In the genomic region with DNA sequence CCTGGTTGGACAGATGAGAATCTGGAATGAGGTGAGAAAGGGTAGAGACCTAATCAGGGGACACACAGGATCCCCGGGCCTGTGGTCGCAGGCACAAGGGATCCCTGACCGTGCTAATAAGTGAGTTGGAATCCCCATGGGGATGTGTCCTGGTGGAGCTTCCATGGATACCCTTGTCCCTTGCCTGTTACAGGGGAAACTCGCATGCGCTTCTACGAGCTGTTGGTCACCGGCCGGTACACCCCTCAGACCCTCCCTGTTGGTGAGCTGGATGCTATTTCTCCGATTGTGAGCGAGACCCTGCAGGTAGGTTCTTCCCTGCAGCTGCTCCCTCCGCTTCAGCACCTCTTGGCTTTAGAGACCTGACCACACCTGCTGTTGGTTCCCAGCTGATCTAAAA, we compare ENCODE assay signal across 23 mouse cellular contexts. TPM values are rescaled to one million over a fixed set of nuclear protein-coding genes. Genes with fewer than 3 reads are reported as not detected.
DNase-seq lines count a peak whose midpoint lies in the region; ATAC-seq and TF ChIP-seq lines count a peak whose summit lies in the region.
"Had no signal": no experiment of that assay in that cellular context is flagged by ENCODE, and none has a peak within 500 bp of the region (broad histone marks: within the 10 kb centered on the region; RNA-seq: fewer than 3 reads in every experiment).

No protein-coding gene starts in this region.

- intact Hi-C loops in heart, postnatal 14 days (cut with DNase I): no loop called here
- intact Hi-C loops in left cerebral cortex, postnatal 36 days (cut with DNase I): loop anchor here (10.0 kb wide), 1 partner anchor 372 kb away; the partner anchor contains the start of gene Camkk2

- no peak for TF ChIP-seq EP300 in liver, postnatal 0 days (IDR thresholded peaks at IDR 0.05; ENCODE audit: low read depth)

- no peaks in the 10 kb centered on the region for H3K9me3 ChIP-seq in heart, embryonic 11.5 days (replicated peaks; ENCODE audit: control insufficient read depth, low read length)
- no peaks in the 10 kb centered on the region for H3K9me3 ChIP-seq in liver, postnatal 0 days (ENCODE audit: low read length)
- no peaks in the 10 kb centered on the region for H3K9me3 ChIP-seq in liver, embryonic 11.5 days (ENCODE audit: control insufficient read depth, low read length)
- H3K9me3 ChIP-seq: embryonic facial prominence, embryonic 12.5 days; heart, embryonic 15.5 days; intestine, embryonic 15.5 days had no signal

- H3K4me1 ChIP-seq in heart, embryonic 11.5 days (ENCODE audit: control insufficient read depth, insufficient read depth, low read length): peaks cover 56% of the 10 kb centered on the region
- H3K4me1 ChIP-seq in liver, postnatal 0 days (ENCODE audit: insufficient read depth): peaks cover 56% of the 10 kb centered on the region
- peaks cover 59% of the 10 kb centered on the region for H3K4me1 ChIP-seq in liver, embryonic 11.5 days (replicated peaks; ENCODE audit: control insufficient read depth, insufficient read depth, low read length)

- no peak overlapping the region for H3K4me3 ChIP-seq in heart, embryonic 11.5 days (ENCODE audit: low read depth, low read length)
- no peak overlapping the region for H3K4me3 ChIP-seq in liver, postnatal 0 days (ENCODE audit: low read depth, low read length)
- H3K4me3 ChIP-seq in liver, embryonic 11.5 days (ENCODE audit: low read depth, low read length): no peak overlapping the region
- H3K4me3 ChIP-seq: embryonic facial prominence, embryonic 12.5 days; gastrocnemius, adult 2 months; heart, embryonic 15.5 days; intestine, embryonic 15.5 days; myocyte had no signal

- no peaks in the 10 kb centered on the region for H3K27me3 ChIP-seq in heart, embryonic 11.5 days (ENCODE audit: control insufficient read depth, insufficient read depth, low read length)
- H3K27me3 ChIP-seq in liver, postnatal 0 days (ENCODE audit: insufficient read depth, low read length): no peaks in the 10 kb centered on the region
- H3K27me3 ChIP-seq in liver, embryonic 11.5 days (replicated peaks; ENCODE audit: control insufficient read depth, insufficient read depth, low read length): no peaks in the 10 kb centered on the region
- H3K27me3 ChIP-seq: embryonic facial prominence, embryonic 12.5 days; heart, embryonic 15.5 days; intestine, embryonic 15.5 days had no signal

- peaks cover 28% of the 10 kb centered on the region for H3K36me3 ChIP-seq in heart, embryonic 11.5 days (ENCODE audit: control insufficient read depth, insufficient read depth, low read length)
- peaks cover 51% of the 10 kb centered on the region for H3K36me3 ChIP-seq in liver, postnatal 0 days (replicated peaks; ENCODE audit: insufficient read depth, low read length)
- peaks cover 25% of the 10 kb centered on the region for H3K36me3 ChIP-seq in liver, embryonic 11.5 days (ENCODE audit: control insufficient read depth, insufficient read depth, low read length)

- WGBS in heart, embryonic 11.5 days (ENCODE audit: insufficient replicate concordance): 86% methylated on average over 11 of the region's 11 CpGs
- 93% methylated on average over 11 of the region's 11 CpGs for WGBS in liver, postnatal 0 days (ENCODE audit: insufficient replicate concordance)
- WGBS in liver, embryonic 11.5 days: 93% methylated on average over 11 of the region's 11 CpGs

- DNase-seq in heart, postnatal 14 days: no peak
- DNase-seq in liver, postnatal 0 days: no peak
- no peak for DNase-seq in liver, embryonic 11.5 days (ENCODE audit: low spot score)
- DNase-seq in urinary bladder, adult 2 months (ENCODE audit: low spot score): peak; percentile 18
- no peak for DNase-seq in urinary bladder, postnatal 36 days (ENCODE audit: low spot score in 2 of 2)
- DNase-seq in left cerebral cortex, postnatal 36 days (ENCODE audit: low spot score in 2 of 2): no peak
- DNase-seq: cerebellum, adult 2 months; gastrocnemius, adult 2 months; kidney, adult 9 months; kidney, postnatal 36 days; lung, postnatal 10 days; retina, postnatal 1 day had no signal

- H3K4me2 ChIP-seq in heart, embryonic 11.5 days: peak overlapping the region; percentile 14; the same call in 1 of the 2 replicates
- peak overlapping the region; percentile 88 for H3K4me2 ChIP-seq in liver, postnatal 0 days (ENCODE audit: low read depth, low read length)
- no peak overlapping the region; the same call in 1 of the 2 replicates for H3K4me2 ChIP-seq in liver, embryonic 11.5 days
- H3K4me2 ChIP-seq: heart, embryonic 15.5 days had no signal

- H3K27ac ChIP-seq in heart, embryonic 11.5 days (ENCODE audit: low read depth, low read length): no peak overlapping the region
- H3K27ac ChIP-seq in liver, postnatal 0 days (ENCODE audit: low read depth): 0 out of 2 replicates have a peak overlapping the region, but pooled peaks have one; percentile 69
- no peak overlapping the region for H3K27ac ChIP-seq in liver, embryonic 11.5 days (ENCODE audit: low read depth, low read length)
- H3K27ac ChIP-seq: embryonic facial prominence, embryonic 12.5 days; gastrocnemius, adult 2 months; heart, embryonic 15.5 days; intestine, embryonic 15.5 days; stomach, postnatal 0 days had no signal

- no peak for ATAC-seq in heart, embryonic 11.5 days (replicated peaks; ENCODE audit: insufficient number of reproducible peaks, low FRiP score, low TSS enrichment)
- no peak for ATAC-seq in liver, postnatal 0 days
- ATAC-seq in liver, embryonic 11.5 days (replicated peaks; ENCODE audit: low FRiP score): no peak
- ATAC-seq: intestine, embryonic 15.5 days had no signal

- TF ChIP-seq CTCF in liver, postnatal 0 days (IDR thresholded peaks at IDR 0.05; ENCODE audit: low read depth): no peak

- H3K9ac ChIP-seq in heart, embryonic 11.5 days (ENCODE audit: low read depth, low read length): no peak overlapping the region
- H3K9ac ChIP-seq in liver, postnatal 0 days (replicated peaks): no peak overlapping the region
- H3K9ac ChIP-seq in liver, embryonic 11.5 days (ENCODE audit: low read depth, low read length): no peak overlapping the region
- H3K9ac ChIP-seq: heart, embryonic 15.5 days had no signal

RNA-seq across cellular contexts. Expression of gene Setd1b, which starts 4.4 kb away (rescaled TPM):
- polyA plus RNA-seq in heart, embryonic 11.5 days (2014; fragmentation: Nextera tagmentation; extraction: Ambion mirVana): 6.4 and 8.0 TPM in 2 replicates
- total RNA-seq in heart, postnatal 14 days (2021): 10 to 100 TPM; 18.1 to 21.3 TPM
- polyA plus RNA-seq in liver, postnatal 0 days (2015; fragmentation: Nextera tagmentation; extraction: Ambion mirVana): 3.6 and 4.3 TPM in 2 replicates
- 7.9 and 9.6 TPM in 2 replicates for polyA plus RNA-seq in liver, embryonic 11.5 days (2014; fragmentation: Nextera tagmentation; extraction: Ambion mirVana)
- 3.1 and 10.4 TPM in 2 replicates for polyA plus RNA-seq in urinary bladder, adult 2 months (2012; rRNA removed)
- total RNA-seq in left cerebral cortex, postnatal 36 days (2021): 10 to 100 TPM; 27.9 to 35.0 TPM

RNA-seq across cellular contexts. Expression of gene Rhof, which starts 13.9 kb away (rescaled TPM):
- 1.4 and 1.7 TPM in 2 replicates for polyA plus RNA-seq in heart, embryonic 11.5 days (2014; fragmentation: Nextera tagmentation; extraction: Ambion mirVana)
- under 1 TPM; 0.48 to 0.61 TPM for total RNA-seq in heart, postnatal 14 days (2021)
- 2.1 and 2.4 TPM in 2 replicates for polyA plus RNA-seq in liver, postnatal 0 days (2015; fragmentation: Nextera tagmentation; extraction: Ambion mirVana)
- polyA plus RNA-seq in liver, embryonic 11.5 days (2014; fragmentation: Nextera tagmentation; extraction: Ambion mirVana): 4.6 and 4.8 TPM in 2 replicates
- 1.6 and 1.8 TPM in 2 replicates for polyA plus RNA-seq in urinary bladder, adult 2 months (2012; rRNA removed)
- total RNA-seq in left cerebral cortex, postnatal 36 days (2021): 10 to 100 TPM; 51.3 to 53.0 TPM

RNA-seq across cellular contexts. Expression of gene Psmd9, which starts 22.9 kb away (rescaled TPM):
- polyA plus RNA-seq in heart, embryonic 11.5 days (2014; fragmentation: Nextera tagmentation; extraction: Ambion mirVana): 59.5 and 66.7 TPM in 2 replicates
- 10 to 100 TPM; 17.8 to 18.0 TPM for total RNA-seq in heart, postnatal 14 days (2021)
- 116 and 120 TPM in 2 replicates for polyA plus RNA-seq in liver, postnatal 0 days (2015; fragmentation: Nextera tagmentation; extraction: Ambion mirVana)
- polyA plus RNA-seq in liver, embryonic 11.5 days (2014; fragmentation: Nextera tagmentation; extraction: Ambion mirVana): 103 TPM in 2 replicates
- 24.8 and 26.7 TPM in 2 replicates for polyA plus RNA-seq in urinary bladder, adult 2 months (2012; rRNA removed)
- 10 to 100 TPM; 28.6 to 29.6 TPM for total RNA-seq in left cerebral cortex, postnatal 36 days (2021)

RNA-seq across cellular contexts. Expression of gene Hpd, which starts 36.2 kb away (rescaled TPM):
- not detected in 2 replicates for polyA plus RNA-seq in heart, embryonic 11.5 days (2014; fragmentation: Nextera tagmentation; extraction: Ambion mirVana)
- total RNA-seq in heart, postnatal 14 days (2021): under 1 TPM in 1 of 2 experiments, not detected in 1; 0.41 TPM
- polyA plus RNA-seq in liver, postnatal 0 days (2015; fragmentation: Nextera tagmentation; extraction: Ambion mirVana): 638 and 713 TPM in 2 replicates
- polyA plus RNA-seq in liver, embryonic 11.5 days (2014; fragmentation: Nextera tagmentation; extraction: Ambion mirVana): 2.5 and 3.5 TPM in 2 replicates
- 0.27 and 0.45 TPM in 2 replicates for polyA plus RNA-seq in urinary bladder, adult 2 months (2012; rRNA removed)
- total RNA-seq in left cerebral cortex, postnatal 36 days (2021): not detected
- total RNA-seq: gastrocnemius, adult 2 months; hematopoietic stem cell, adult 5-6 weeks; megakaryocyte progenitor cell, adult 5-6 weeks had no signal
- polyA plus RNA-seq: C2C12; cerebellum, adult 2 months; embryonic facial prominence, embryonic 12.5 days; heart, embryonic 15.5 days; limb, embryonic 11.5 days; myocyte; thymus, postnatal 0 days had no signal
